Mouse (Mus musculus): ENCODE results near the gene Axdnd1.

DNA sequence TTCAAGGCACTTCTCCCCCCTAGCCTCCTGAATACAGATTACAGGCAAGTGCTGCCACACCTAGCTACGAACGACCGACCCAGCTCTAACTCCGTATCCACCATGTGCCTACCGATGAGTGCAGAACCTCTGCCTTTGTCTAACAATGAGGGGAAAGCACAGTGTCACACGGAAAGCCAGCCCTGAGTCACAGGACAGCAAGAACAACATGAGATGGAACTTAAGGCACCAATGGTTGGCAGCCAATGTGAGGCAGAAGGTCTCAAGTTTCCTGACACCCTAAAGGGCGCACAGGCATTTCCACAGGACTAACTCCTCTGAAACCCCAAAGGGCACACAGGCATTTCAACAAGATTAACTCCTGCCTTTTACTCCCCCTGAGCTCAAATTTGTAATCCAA lies 28.1 kb upstream of the Axdnd1 start:
- TF ChIP-seq POLR2A (IDR thresholded peaks at IDR 0.05; ENCODE audit: insufficient read depth, low read depth, low read length) (no peak), EP300 (IDR thresholded peaks at IDR 0.05; ENCODE audit: insufficient read depth, low read depth, low read length) (no peak), CTCF (IDR thresholded peaks at IDR 0.05) (no peak)

Data from heart, adult 2 months (tissue).